Mouse (Mus musculus) forebrain, postnatal 0 days (tissue): ENCODE measurements at regions not wholly inside any gene's neighbourhood (a gene's known extent, or its start where the extent isn't known, plus 50 kb on each side); places are given as distances from the start of the nearest gene placed in this dataset.
A peak's percentile ranks its signal among the peaks of the same experiment; 100 is the strongest.

Source experiments
- ATAC-seq: fragments of 200-750 bp; cut with Nextera tagmentation; 2 replicates; pipeline ENCODE4 v1.8.0; 2017; ENCODE audit warnings: mild to moderate bottlenecking, moderate library complexity
- DNase-seq: peaks from one replicate; pipeline ENCODE4 v3.0.0-alpha.2; 2015
- H3K27ac ChIP-seq: fragments of 300-500 bp; sonication (generic); 2 replicates; pipeline ENCODE4 v1.5.1; 2014; ENCODE audit warnings: low read depth, mild to moderate bottlenecking, antibody characterized with exemption, low read length, moderate library complexity, mixed read lengths
- H3K27me3 ChIP-seq: fragments of 300-500 bp; sonication (generic); 2 replicates; pipeline ENCODE4 v1.6.1; 2014; ENCODE audit warnings: mild to moderate bottlenecking, low read length, mixed read lengths; ENCODE audit not compliant: insufficient read depth
- H3K36me3 ChIP-seq: fragments of 300-500 bp; sonication (generic); 2 replicates; pipeline ENCODE4 v1.6.1; 2014; ENCODE audit warnings: mild to moderate bottlenecking, moderate library complexity; ENCODE audit not compliant: insufficient read depth
- H3K4me1 ChIP-seq: fragments of 300-500 bp; sonication (generic); 2 replicates; pipeline ENCODE4 v1.6.1; 2014; ENCODE audit warnings: antibody characterized with exemption; ENCODE audit not compliant: insufficient read depth
- H3K4me2 ChIP-seq: fragments of 300-500 bp; sonication (generic); 2 replicates; pipeline ENCODE4 v1.6.1; 2014; ENCODE audit warnings: low read depth, mild to moderate bottlenecking, moderate library complexity
- H3K4me3 ChIP-seq: fragments of 300-500 bp; sonication (generic); 2 replicates; pipeline ENCODE4 v1.5.1; 2014; ENCODE audit warnings: low read depth, low read length, mixed read lengths
- H3K9ac ChIP-seq: fragments of 300-500 bp; sonication (generic); 2 replicates; pipeline ENCODE4 v1.6.1; 2014; ENCODE audit warnings: mild to moderate bottlenecking
- H3K9me3 ChIP-seq: fragments of 300-500 bp; sonication (generic); 2 replicates; pipeline ENCODE4 v1.6.1; 2016; ENCODE audit warnings: low read length
- CTCF ChIP-seq: sonication (generic); IDR thresholded peaks from 2 replicates; pipeline ENCODE4 v1.5.1; 2016; ENCODE audit warnings: antibody characterized with exemption, control low read depth, low read depth
- WGBS: fragments of 180-500 bp; shearing (Covaris S2); extraction: QIAGEN DNeasy Blood & Tissue Kit; methylation state at CpG from one replicate; pipeline ENCODE4 v1.1.7; 2014; 5-methylcytosine and 5-hydroxymethylcytosine counted together

DNA sequence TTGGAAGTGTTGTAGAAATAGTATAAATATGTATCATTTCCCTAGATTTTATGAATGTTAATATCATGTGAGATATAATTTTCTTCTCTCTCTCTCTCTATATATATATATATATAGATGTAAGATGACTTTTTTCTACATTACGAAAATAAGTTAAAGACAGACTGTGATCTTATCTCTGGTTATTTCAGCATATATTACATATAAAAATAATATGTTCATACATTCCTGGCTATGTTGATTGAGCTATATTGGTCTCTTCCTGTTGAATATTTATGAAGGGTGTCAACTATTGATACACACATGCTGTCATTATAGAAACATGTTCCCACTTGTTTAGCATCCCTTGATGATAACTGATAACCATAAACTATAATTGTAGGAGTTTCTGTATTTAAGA lies 793.2 kb upstream of the Fat3 start:
- Histone ChIP-seq H3K36me3 (no peaks in the 10 kb centered on the region), H3K4me3 (no peak overlapping the region), H3K27me3 (no peaks in the 10 kb centered on the region), H3K4me1 (no peaks in the 10 kb centered on the region), H3K9me3 (no peaks in the 10 kb centered on the region), H3K4me2 (no peak overlapping the region), H3K9ac (no peak overlapping the region), H3K27ac (no peak overlapping the region)
- ATAC-seq = peak; percentile 68
- no peak for DNase-seq
- no peak for TF ChIP-seq CTCF
- WGBS = 78% methylated on average over 1 of the region's 1 CpGs

DNA sequence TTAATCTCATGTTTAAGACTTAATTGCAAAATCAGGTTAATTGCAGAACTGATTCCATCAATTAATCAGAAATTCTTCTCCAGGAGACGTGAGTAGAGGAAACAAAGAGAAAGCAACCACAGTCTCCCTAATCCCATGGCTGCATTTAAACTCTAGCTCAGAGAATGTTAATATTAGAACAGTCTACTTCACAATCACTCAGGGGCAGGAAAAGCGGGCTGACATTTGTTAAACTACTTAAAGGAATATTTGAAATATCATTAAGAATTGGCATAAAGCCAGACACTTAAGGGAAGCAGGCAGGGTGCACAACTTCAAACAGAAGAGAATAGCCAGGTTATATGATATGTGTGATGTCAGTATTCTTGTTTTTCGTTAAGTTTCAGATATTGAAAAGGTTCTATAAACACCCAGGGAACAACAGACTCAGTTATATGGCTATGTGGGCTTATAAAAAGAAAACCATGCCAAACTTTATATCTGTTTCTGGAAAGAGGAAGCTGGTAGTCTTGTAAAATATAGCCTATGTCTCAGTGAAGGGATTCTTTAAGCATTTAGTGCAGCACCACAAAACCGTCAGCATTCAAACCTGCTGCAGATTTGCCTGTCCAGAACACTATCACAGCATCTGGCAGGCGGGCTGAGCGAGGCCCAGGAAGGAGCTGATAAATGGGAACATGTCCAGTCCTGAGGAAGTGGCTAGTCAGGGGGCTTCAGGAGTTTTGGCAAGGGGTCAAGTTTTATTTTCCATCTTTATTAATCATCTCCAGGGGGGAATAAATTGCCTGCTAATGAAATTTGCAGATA lies 787.9 kb upstream of the Fat3 start:
- no peak for DNase-seq
- no peak overlapping the region for H3K9ac ChIP-seq
- H3K27me3 ChIP-seq = no peaks in the 10 kb centered on the region
- ATAC-seq = no peak
- WGBS = 34% methylated on average over 6 of the region's 6 CpGs
- H3K9me3 ChIP-seq = no peaks in the 10 kb centered on the region
- H3K27ac ChIP-seq = no peak overlapping the region
- H3K36me3 ChIP-seq = no peaks in the 10 kb centered on the region
- H3K4me2 ChIP-seq = no peak overlapping the region
- TF ChIP-seq CTCF = no peak
- H3K4me1 ChIP-seq = no peaks in the 10 kb centered on the region
- no peak overlapping the region for H3K4me3 ChIP-seq

- Histone ChIP-seq H3K9me3 (no peaks in the 10 kb centered on the region), H3K4me2 (no peak overlapping the region), H3K4me1 (no peaks in the 10 kb centered on the region), H3K4me3 (no peak overlapping the region), H3K27ac (no peak overlapping the region), H3K27me3 (no peaks in the 10 kb centered on the region), H3K36me3 (no peaks in the 10 kb centered on the region), H3K9ac (no peak overlapping the region)
- TF ChIP-seq CTCF = no peak
- WGBS = 47% methylated on average over 4 of the region's 4 CpGs
- no peak for ATAC-seq
- DNase-seq = no peak
Observed at GRCm38 (mm10) chr9:17279334-17279990, 778.4 kb upstream of the Fat3 start.

DNA sequence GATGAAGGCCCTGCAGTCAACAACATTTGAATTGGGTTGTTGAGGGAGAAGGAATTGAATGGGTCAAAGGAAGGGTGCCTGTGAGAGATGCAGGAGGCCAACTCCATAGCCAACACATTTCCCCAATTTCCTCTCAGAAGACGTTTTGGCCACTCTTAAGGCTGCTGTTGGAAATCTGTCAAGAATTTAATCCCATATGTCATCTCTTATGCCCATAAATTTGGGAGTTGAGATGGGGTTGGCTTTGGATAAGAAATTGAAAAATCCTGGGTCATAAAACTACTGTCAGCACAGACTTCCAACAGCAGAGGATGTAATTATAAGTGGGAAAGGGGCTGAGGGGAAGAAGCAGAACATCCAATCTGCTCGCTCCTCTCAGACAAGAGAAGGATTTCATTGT lies 771.5 kb upstream of the Fat3 start:
- no peak for DNase-seq
- H3K27me3 ChIP-seq = no peaks in the 10 kb centered on the region
- no peaks in the 10 kb centered on the region for H3K9me3 ChIP-seq
- no peaks in the 10 kb centered on the region for H3K4me1 ChIP-seq
- TF ChIP-seq CTCF = no peak
- no peak for ATAC-seq
- H3K36me3 ChIP-seq = no peaks in the 10 kb centered on the region
- no peak overlapping the region for H3K4me3 ChIP-seq
- WGBS = 42% methylated on average over 2 of the region's 2 CpGs
- H3K9ac ChIP-seq = no peak overlapping the region
- no peak overlapping the region for H3K27ac ChIP-seq
- H3K4me2 ChIP-seq = no peak overlapping the region

GRCm38 (mm10) chr9:17269624-17270023 lies 768.5 kb upstream of the Fat3 start:
- H3K36me3 ChIP-seq = no peaks in the 10 kb centered on the region
- DNase-seq (peak; percentile 39), ATAC-seq (peak; percentile 45; the same call in 1 of the 2 replicates)
- no peaks in the 10 kb centered on the region for H3K9me3 ChIP-seq
- no peak overlapping the region for H3K9ac ChIP-seq
- WGBS = 19% methylated on average over 1 of the region's 1 CpGs
- H3K4me3 ChIP-seq = no peak overlapping the region
- TF ChIP-seq CTCF = no peak
- no peaks in the 10 kb centered on the region for H3K4me1 ChIP-seq
- H3K27ac ChIP-seq = no peak overlapping the region
- no peaks in the 10 kb centered on the region for H3K27me3 ChIP-seq
- no peak overlapping the region for H3K4me2 ChIP-seq

DNA sequence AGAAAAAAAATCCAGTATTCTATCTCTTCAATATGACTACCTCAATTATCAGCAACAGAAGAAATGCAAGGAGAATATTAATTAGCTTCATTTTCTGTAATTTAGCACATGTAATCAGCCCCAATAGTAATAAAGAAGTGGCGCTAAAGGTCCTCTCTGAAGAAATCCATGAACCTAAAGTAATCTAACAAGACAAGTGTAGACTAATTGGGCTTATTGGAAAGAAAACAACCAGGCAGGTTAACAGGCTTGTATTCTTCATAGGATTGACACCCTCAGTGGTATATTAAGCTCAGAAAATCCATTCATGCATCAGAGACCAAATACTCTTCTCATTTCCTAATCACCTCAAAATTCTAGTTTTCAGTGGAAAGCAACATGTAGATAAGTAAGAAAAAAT lies 756.1 kb upstream of the Fat3 start:
- no peak overlapping the region for H3K4me2 ChIP-seq
- no peaks in the 10 kb centered on the region for H3K27me3 ChIP-seq
- TF ChIP-seq CTCF = no peak
- H3K9me3 ChIP-seq = no peaks in the 10 kb centered on the region
- H3K4me1 ChIP-seq = no peaks in the 10 kb centered on the region
- DNase-seq (no peak), ATAC-seq (no peak)
- H3K9ac ChIP-seq = no peak overlapping the region
- WGBS = 29% methylated on average over 1 of the region's 1 CpGs
- H3K36me3 ChIP-seq = no peaks in the 10 kb centered on the region
- no peak overlapping the region for H3K4me3 ChIP-seq
- H3K27ac ChIP-seq = no peak overlapping the region

GRCm38 (mm10) chr9:17227091-17227481 lies 726.0 kb upstream of the Fat3 start:
- H3K36me3 ChIP-seq = no peaks in the 10 kb centered on the region
- 89% methylated on average over 4 of the region's 4 CpGs for WGBS
- DNase-seq (no peak), ATAC-seq (no peak)
- no peak for TF ChIP-seq CTCF
- no peaks in the 10 kb centered on the region for H3K27me3 ChIP-seq
- H3K4me2 ChIP-seq = no peak overlapping the region
- H3K9ac ChIP-seq = no peak overlapping the region
- no peaks in the 10 kb centered on the region for H3K4me1 ChIP-seq
- no peak overlapping the region for H3K27ac ChIP-seq
- H3K9me3 ChIP-seq = no peaks in the 10 kb centered on the region
- H3K4me3 ChIP-seq = no peak overlapping the region
